Comparison of ENCODE assay signal across 9 mouse cellular contexts in genomic region chr13:75819898-75820297, GRCm38 (mm10).
"Had no signal": no experiment of that assay in that cellular context is flagged by ENCODE, and none has a peak within 500 bp of the region (broad histone marks: within the 10 kb centered on the region; RNA-seq: fewer than 3 reads in every experiment).

No protein-coding gene starts in this region.

- DNase-seq: kidney, adult 8-10 months; kidney, postnatal 25 days; layer of hippocampus, postnatal 36 days; left cerebral cortex, postnatal 4 days; lung, adult 2 months; lung, postnatal 10 days; thymus, adult 18-20 months; thymus, postnatal 14 days had no signal

- ATAC-seq: intestine, postnatal 0 days had no signal
